Mouse (Mus musculus) CD4-positive naive resting alpha-beta T cell, adult 57 days (primary cell): ENCODE results near the gene Myocos. TPM values are rescaled to one million over a fixed set of nuclear protein-coding genes. Genes with fewer than 3 reads are reported as not detected.

ENCODE experiments used
- total RNA-seq: library from RNA; stranded (reverse); gene quantifications from one replicate; pipeline ENCODE4 v1.2.4, GENCODE M21; 2023

The Myocos gene
- 0.80 TPM for total RNA-seq

DNA sequence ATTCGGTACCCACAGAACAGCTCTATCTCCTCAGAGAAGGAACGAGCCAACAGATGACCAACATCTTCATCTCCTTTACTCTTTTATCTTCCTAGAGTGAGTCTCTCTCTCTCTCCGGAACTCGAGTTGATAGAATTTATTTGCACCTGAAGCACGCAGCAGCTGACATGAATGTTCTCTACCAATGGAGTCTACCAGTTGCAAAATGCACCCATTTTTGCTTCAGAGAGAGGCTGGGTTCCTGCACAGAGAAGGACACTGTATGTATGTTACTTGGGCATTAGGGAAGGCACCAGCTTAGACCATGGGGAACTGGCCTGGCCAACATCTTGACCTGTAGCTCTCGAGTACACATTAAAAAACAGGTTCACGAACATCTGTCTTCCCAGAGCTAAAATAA is at the start of gene Myocos:
Gene Myocos, minus strand, starts transcription at position 101 of the 400 bp plus-strand sequence.

DNA sequence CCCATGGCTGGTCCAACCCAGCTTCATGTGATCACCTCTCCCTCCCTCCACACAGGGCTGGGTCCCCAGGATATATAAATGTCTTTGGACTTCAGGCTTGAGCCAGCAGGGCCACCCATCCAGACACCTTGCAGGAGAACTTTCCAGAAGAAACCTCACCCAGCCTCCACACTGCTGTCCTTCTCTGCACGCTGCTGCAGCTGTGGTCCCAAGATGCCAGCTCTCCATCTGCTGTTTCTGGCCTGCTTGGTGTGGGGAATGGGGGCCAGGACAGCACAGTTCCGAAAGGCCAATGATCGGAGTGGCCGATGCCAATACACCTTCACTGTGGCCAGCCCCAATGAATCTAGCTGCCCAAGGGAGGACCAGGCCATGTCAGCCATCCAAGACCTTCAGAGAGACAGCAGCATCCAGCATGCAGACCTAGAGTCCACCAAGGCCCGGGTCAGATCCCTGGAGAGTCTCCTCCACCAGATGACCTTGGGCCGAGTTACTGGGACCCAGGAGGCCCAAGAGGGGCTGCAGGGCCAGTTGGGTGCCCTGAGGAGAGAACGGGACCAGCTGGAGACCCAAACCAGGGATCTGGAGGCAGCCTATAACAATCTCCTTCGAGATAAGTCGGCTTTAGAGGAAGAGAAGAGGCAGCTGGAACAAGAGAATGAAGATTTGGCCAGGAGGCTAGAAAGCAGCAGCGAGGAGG is 18.8 kb downstream of the Myocos start, which contains the start of gene Myoc:
Gene Myoc, plus strand, starts transcription at position 105 of the 700 bp plus-strand sequence.

Other genes with a start within 250 kb of the Myocos start
- gene Dnm3, start 180.2 kb downstream of the Myocos start, total RNA-seq: not detected
- gene Mettl13, start 109.7 kb downstream of the Myocos start, total RNA-seq: 14.6 TPM
- 81.3 TPM for gene Vamp4, start 87.7 kb downstream of the Myocos start, total RNA-seq
- gene Myoc, start 19.1 kb downstream of the Myocos start, total RNA-seq: not detected
- 595 TPM for gene Prrc2c, start 82.3 kb upstream of the Myocos start, total RNA-seq
- gene Fmo4, start 155.8 kb upstream of the Myocos start, total RNA-seq: not detected
- 0.38 TPM for gene Fmo1, start 208.4 kb upstream of the Myocos start, total RNA-seq
- 0.50 TPM for gene Fmo2, start 240.5 kb upstream of the Myocos start, total RNA-seq